Mouse (Mus musculus): ENCODE measurements around the gene Sgk2. TPM values are rescaled to one million over a fixed set of nuclear protein-coding genes. Genes with fewer than 3 reads are reported as not detected.

Gene Sgk2
- total RNA-seq, 2 experiments from 2014 or later, result 0.12 to 0.43 TPM

GRCm38 (mm10) chr2:162988235-162988634, 1.1 kb downstream of the Sgk2 start:
- DNase-seq, result no peak
- intact Hi-C loops (cut with DNase I), result no loop called here

GRCm38 (mm10) chr2:162991394-162992083, 4.4 kb downstream of the Sgk2 start:
- intact Hi-C loops (cut with DNase I), result no loop called here
- no peak for DNase-seq

DNA sequence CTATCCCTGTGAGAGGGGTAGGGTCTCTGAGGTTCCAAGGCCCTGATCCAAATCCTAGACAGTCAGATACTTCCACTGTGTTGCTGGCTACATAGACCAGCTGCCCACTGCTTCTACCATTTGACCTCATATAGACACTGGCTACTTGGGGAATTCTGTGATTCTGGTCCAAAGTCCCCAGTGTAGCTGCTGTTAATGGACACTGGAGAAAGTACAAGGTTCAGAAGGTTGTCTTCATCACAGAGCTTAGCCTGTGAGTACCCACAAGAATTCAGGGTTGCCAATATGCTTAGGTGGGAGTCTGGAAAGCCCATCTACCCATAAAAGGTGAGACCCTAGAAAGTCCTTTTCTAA, 4.9 kb downstream of the Sgk2 start:
- intact Hi-C loops (cut with DNase I), result no loop called here
- DNase-seq, result no peak

- no peak for DNase-seq
- intact Hi-C loops (cut with DNase I), result no loop called here
Measured at GRCm38 (mm10) chr2:162993881-162994616, 6.9 kb downstream of the Sgk2 start.

DNA sequence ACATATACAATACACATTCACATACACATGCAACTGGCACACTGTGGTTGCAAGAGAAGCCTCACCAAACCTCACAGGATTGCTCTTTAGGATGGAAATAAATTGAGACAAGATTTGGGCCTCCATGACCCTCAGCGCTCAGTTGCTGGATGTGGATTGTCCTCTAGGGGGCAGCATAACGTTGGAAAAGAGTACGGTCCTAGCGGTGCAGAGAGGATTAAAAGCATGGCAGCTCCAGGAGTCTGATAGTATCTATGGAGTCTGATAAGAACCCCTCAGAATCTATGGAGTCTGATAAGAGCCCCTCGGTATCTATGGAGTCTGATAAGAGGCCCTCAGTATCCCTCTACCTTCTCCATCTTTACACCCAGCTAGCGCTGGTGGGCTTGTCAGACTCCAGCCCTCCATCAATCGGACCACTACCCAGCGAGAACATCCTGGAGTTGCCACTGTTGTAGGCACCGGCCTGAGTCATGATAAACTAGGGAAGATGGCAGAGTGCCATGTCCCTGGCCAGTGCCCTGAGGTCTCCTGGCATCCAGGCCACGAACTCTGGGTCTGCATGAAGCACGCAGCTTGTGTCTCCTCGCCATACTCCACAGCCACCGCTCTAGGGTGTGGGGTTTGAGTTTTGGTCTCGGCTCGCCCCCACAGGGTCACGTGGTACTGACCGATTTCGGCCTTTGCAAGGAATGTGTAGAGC, 11.5 kb downstream of the Sgk2 start:
- DNase-seq, result peak; percentile 64 to 82
- intact Hi-C loops (cut with DNase I), result loop anchor here (1.0 to 2.0 kb wide), 2 partner anchors 30 to 76 kb away; no protein-coding TSS in a partner anchor

DNA sequence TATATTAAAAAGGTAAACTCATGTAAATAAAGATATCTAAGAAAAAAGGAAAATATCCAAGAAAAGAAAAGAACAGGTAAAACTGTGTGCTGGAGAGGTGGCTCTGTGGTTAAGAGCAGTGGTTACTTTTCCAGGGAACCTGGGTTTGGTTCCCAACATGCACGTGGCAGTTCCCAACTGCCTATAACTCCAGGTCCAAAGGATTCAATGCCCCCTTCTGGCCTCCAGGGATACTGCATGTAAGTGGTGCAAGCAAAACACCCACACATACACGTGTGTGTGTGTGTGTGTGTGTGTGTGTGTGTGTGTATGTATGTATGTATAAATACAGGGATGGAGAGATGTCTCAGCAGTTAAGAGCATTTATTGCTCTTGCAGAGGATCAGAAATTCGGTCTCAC, 12.6 kb downstream of the Sgk2 start:
- intact Hi-C loops (cut with DNase I), result loop anchor here (1.0 to 2.0 kb wide), 2 partner anchors 31 to 77 kb away; no protein-coding TSS in a partner anchor
- DNase-seq, result peak; percentile 18 to 56

DNA sequence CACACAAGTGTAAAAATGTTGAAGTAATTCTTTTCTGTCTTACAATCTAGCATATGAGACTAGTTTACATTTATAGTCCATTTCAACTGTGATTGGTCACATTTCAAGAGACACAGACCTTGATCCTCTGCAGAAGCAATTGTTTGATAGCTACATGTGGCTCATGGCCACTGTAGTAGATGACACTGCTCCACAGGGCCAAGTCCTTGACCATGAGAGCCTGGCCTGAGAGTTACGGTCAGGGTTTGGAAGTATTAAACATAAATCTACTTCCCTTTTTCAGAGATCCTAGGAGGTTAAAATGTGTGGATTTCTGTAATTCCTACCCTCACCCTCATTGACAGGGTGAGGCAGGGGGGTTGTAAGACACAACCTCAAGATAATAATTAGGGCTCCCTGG, 13.9 kb downstream of the Sgk2 start:
- intact Hi-C loops (cut with DNase I), result no loop called here
- no peak for DNase-seq

DNA sequence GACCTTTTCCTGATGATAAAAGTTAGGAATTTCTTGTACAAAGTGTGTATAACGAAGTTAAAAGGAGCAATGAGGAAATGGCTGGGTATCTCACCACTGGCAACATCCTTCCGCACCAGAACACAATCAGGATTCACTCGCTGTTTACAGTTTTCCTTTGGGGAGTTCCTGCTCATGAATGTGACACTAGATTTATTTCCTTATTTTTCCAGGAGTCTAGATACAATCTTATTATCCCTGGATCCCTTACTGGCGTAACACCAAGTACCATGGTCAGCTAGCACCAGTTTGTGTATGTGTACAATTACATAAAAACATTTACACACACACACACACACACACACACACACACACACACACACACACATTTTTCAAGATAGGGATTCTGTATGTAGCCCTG, 20.2 kb downstream of the Sgk2 start:
- intact Hi-C loops (cut with DNase I), result no loop called here
- no peak for DNase-seq

GRCm38 (mm10) chr2:163016916-163017743, 30.0 kb downstream of the Sgk2 start, which contains the start of gene Ift52:
TSS of gene Ift52 (plus strand) at chr2:163017354.
- intact Hi-C loops (cut with DNase I), result loop anchor here (2.0 kb wide), 1 partner anchor 86 kb away; the partner anchor contains the start of gene Srsf6
- DNase-seq, result peak; percentile 92 to 94

DNA sequence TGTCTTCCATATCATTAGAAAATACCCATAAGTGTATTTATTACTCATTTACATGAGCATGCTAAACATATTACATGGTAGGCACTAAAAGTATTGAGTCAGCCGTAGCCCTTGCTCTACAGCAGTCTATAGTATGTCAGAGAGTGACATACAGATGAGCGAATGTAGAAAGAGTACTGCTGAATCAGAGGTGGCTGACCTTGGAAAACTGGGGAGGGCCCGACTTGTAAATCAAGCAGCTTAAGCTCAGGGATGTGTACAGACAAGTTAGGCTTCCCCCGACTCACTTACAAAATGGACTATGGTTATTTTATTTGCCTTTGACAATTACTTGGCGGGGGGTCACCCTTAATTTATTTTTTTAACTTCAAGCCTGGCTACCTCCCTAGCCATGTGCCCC, 44.2 kb downstream of the Sgk2 start:
- intact Hi-C loops (cut with DNase I), result no loop called here
- DNase-seq, result no peak

- intact Hi-C loops (cut with DNase I), result no loop called here
- DNase-seq, result no peak
Measured at GRCm38 (mm10) chr2:163031757-163032156, 44.6 kb downstream of the Sgk2 start.

DNA sequence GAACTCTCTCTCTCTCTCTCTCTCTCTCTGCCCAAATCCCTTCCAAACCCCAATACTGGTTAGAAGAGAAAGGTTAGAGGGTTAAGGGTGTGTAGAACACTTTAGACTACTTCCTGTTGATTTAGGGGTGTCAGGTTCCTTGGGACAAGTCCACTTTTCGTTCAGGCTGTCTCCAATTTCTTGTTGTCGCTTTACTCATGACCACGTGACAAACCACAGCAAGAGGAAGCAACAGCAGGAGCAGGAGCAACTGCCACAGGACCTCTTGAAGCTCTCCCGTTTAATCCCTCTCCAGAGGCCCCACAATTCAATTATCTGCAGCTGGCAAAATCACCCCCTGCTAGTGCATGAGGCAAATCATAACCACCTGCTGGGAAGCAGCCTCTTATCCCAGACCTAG, 45.5 kb downstream of the Sgk2 start:
- intact Hi-C loops (cut with DNase I), result no loop called here
- no peak for DNase-seq

- intact Hi-C loops (cut with DNase I), result no loop called here
- DNase-seq, result no peak
Measured at GRCm38 (mm10) chr2:163039940-163040339, 52.8 kb downstream of the Sgk2 start.

- DNase-seq, result peak; percentile 80 to 86
- intact Hi-C loops (cut with DNase I), result loop anchor here (2.0 kb wide), 1 partner anchor 283 kb away; no protein-coding TSS in a partner anchor
Measured at GRCm38 (mm10) chr2:163048125-163048524, 61.0 kb downstream of the Sgk2 start.

GRCm38 (mm10) chr2:163049116-163049515, 62.0 kb downstream of the Sgk2 start:
- intact Hi-C loops (cut with DNase I), result loop anchor here (2.0 kb wide), 1 partner anchor 282 kb away; no protein-coding TSS in a partner anchor
- DNase-seq, result no peak

DNA sequence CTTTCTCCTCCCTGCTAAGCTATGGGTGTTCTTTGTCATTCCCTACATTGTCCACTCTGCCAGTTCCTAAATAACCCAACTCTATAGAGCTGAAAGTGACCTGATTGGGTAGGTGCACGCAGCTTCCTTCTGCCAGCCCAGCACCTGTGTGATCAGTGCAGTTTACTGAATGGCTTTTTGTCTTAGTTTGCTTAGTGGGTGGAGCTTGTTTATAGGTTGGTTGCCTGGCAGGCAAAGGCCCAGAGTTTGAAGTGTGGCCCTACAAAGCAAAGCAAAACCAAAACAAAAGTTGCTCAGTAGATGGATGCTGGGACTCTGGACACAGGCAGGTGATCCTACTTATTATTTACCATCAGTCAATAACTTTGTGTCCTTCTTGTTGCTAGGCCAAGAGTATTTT, 64.6 kb downstream of the Sgk2 start:
- intact Hi-C loops (cut with DNase I), result loop anchor here (5.0 kb wide), 1 partner anchor 351 kb away; no protein-coding TSS in a partner anchor
- no peak for DNase-seq

GRCm38 (mm10) chr2:163052101-163052500, 65.0 kb downstream of the Sgk2 start:
- intact Hi-C loops (cut with DNase I), result loop anchor here (5.0 kb wide), 1 partner anchor 350 kb away; no protein-coding TSS in a partner anchor
- DNase-seq, result no peak

DNA sequence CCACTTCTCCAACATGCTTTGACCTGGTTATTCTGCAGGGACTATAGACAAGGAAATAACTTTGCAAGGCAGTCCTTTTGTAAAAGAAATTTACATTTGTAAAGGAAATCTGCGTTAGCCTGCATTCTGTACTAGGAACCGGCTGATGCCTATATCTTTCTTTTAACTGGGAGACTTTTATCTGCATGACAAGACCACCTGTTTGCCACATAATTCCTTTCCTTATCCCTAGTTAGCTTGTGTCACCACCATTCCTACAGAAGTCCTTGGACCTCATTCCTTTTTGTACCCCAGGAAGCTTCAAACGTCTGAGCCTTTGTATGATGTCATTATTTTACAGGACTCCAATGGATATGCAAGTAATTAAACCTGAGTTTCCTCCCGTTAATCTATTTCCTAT, 65.7 kb downstream of the Sgk2 start:
- intact Hi-C loops (cut with DNase I), result loop anchor here (5.0 kb wide), 1 partner anchor 349 kb away; no protein-coding TSS in a partner anchor
- DNase-seq, result no peak

DNA sequence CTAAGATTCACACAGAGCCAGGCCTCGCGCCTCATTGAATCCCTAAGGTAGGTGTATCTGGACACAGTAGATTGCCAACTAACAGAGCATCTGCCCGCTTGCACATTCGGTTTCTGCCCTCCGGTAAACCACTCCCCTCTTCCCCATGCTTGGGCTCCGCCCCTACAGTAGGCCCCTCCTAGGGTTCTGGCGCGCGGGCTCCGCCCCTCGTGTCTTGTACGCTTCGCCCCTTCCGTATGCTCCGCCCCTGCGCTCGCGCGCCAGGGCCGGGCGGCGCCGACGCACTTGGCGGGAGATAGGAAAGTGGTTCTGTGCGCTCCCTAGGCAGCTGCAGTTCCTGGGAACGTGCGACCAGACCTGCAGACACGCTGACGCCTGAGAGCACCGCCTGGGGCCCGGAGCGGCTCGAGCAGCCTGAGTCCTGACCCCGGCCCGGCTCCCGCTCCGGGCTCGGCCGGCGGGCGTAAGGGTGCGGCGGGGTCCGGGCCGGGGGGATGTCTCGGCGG, 67.3 kb downstream of the Sgk2 start, which contains the start of gene Mybl2:
Gene Mybl2, plus strand, starts transcription at position 353 of the 506 bp plus-strand sequence.
- intact Hi-C loops (cut with DNase I), result loop anchor here (5.0 kb wide), 1 partner anchor 348 kb away; no protein-coding TSS in a partner anchor
- DNase-seq, result peak; percentile 93 to 95

All from heart, postnatal 10 days (tissue).